Comparison of ENCODE assay signal across 8 mouse cellular contexts in the genomic region with DNA sequence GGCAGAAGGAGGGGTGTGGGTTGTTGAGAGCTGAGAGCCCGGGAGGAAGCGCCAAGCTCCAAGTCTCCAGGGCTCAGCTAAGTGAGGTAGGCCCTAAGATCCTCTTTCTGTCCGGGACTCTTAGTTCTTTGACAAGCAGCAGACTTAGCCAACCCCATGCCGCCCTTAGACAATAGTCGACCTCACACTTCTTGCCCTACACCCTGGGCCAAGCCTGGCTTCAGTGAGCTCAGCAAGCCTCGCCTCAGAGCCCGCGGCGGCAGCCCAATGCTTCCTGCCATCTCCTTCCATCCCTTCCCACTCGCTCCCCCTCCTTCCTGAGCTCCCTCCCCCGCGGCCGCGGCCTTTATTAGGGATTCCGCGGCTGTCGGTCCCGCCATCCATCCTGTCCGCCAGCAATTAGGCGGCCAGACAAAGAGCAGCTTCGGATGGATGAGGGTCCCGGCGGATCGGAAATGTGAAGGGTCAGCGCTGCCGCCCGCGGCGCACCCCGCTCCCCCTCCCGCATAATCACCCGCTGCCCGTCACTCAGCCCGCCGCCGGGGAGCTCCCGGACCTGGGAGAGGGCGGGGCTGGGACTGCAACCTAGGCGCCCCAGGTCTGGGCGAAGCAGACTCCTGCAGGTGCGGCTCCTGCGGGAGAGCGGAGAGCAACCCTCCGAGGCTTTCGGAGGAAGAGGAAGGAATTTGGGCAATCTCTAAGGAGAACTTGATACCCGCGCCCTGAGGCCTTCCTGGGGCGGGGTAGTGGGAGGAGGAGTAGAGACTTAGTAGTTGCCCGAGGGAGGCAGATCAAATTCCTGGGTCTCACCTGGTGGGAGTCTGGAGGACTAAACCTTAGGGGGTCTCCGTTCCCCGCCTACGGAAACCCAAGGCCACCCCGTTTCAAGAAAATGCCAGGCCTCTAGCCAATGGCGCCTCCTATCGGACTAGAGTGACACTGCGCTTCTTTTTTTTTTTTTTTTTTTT. TPM values are rescaled to one million over a fixed set of nuclear protein-coding genes. Genes with fewer than 3 reads are reported as not detected.
DNase-seq lines count a peak whose midpoint lies in the region; ATAC-seq and TF ChIP-seq lines count a peak whose summit lies in the region.

No protein-coding gene starts in this region.

- H3K9me3 ChIP-seq in ES-Bruce4 (replicated peaks; ENCODE audit: control insufficient read depth, insufficient read depth, low read length, poor library complexity, severe bottlenecking): no peaks in the 10 kb centered on the region
- no peaks in the 10 kb centered on the region for H3K9me3 ChIP-seq in embryonic facial prominence, embryonic 12.5 days
- no peaks in the 10 kb centered on the region for H3K9me3 ChIP-seq in limb, embryonic 13.5 days
- H3K9me3 ChIP-seq in midbrain, embryonic 11.5 days (ENCODE audit: control insufficient read depth, low read length): no peaks in the 10 kb centered on the region

- TF ChIP-seq POLR2A in ES-Bruce4 (IDR thresholded peaks at IDR 0.05; ENCODE audit: insufficient read depth, low read length): no peak

- peaks cover 1% of the 10 kb centered on the region for H3K4me1 ChIP-seq in ES-Bruce4 (ENCODE audit: control insufficient read depth, insufficient read depth, low read length)
- H3K4me1 ChIP-seq in embryonic facial prominence, embryonic 12.5 days: peaks cover 51% of the 10 kb centered on the region
- H3K4me1 ChIP-seq in limb, embryonic 13.5 days: peaks cover 48% of the 10 kb centered on the region
- peaks cover 44% of the 10 kb centered on the region for H3K4me1 ChIP-seq in midbrain, embryonic 11.5 days (ENCODE audit: control insufficient read depth, insufficient read depth, low read length)

- H3K36me3 ChIP-seq in ES-Bruce4 (ENCODE audit: control insufficient read depth, insufficient read depth, low read length, poor library complexity, severe bottlenecking): no peaks in the 10 kb centered on the region
- no peaks in the 10 kb centered on the region for H3K36me3 ChIP-seq in embryonic facial prominence, embryonic 12.5 days
- no peaks in the 10 kb centered on the region for H3K36me3 ChIP-seq in limb, embryonic 13.5 days
- no peaks in the 10 kb centered on the region for H3K36me3 ChIP-seq in midbrain, embryonic 11.5 days (ENCODE audit: control insufficient read depth, insufficient read depth, low read length)

- peak; percentile 46 for TF ChIP-seq CTCF in ES-Bruce4 (IDR thresholded peaks at IDR 0.05; ENCODE audit: low read depth, low read length)

- peak overlapping the region; percentile 85 for H3K4me2 ChIP-seq in embryonic facial prominence, embryonic 12.5 days (replicated peaks)
- H3K4me2 ChIP-seq in limb, embryonic 13.5 days (replicated peaks): peak overlapping the region; percentile 80
- peak overlapping the region; percentile 91 for H3K4me2 ChIP-seq in midbrain, embryonic 11.5 days

- peak; percentile 65 for DNase-seq in MEL-GATA-1-ER (ENCODE audit: extremely low read depth, low read depth)
- peak; percentile 48 for DNase-seq in heart, postnatal 4 days
- peak; percentile 97 for DNase-seq in midbrain, embryonic 11.5 days (ENCODE audit: low spot score, missing footprints)
- no peak for DNase-seq in thymus, postnatal 0 days (ENCODE audit: low spot score)
- DNase-seq in B cell, adult 2 months: no peak

- TF ChIP-seq EP300 in ES-Bruce4 (IDR thresholded peaks at IDR 0.05; ENCODE audit: insufficient read depth, low read depth, low read length): 0 out of 2 replicates have a peak, but pooled peaks have one; percentile 43

- H3K27ac ChIP-seq in ES-Bruce4 (ENCODE audit: insufficient read depth, low read length): no peak overlapping the region
- H3K27ac ChIP-seq in embryonic facial prominence, embryonic 12.5 days: no peak overlapping the region
- no peak overlapping the region for H3K27ac ChIP-seq in limb, embryonic 13.5 days
- peak overlapping the region; percentile 48 for H3K27ac ChIP-seq in midbrain, embryonic 11.5 days (ENCODE audit: low read depth, low read length)

- H3K4me3 ChIP-seq in ES-Bruce4 (ENCODE audit: low read depth, low read length): peak overlapping the region; percentile 41
- H3K4me3 ChIP-seq in embryonic facial prominence, embryonic 12.5 days: peak overlapping the region; percentile 43
- H3K4me3 ChIP-seq in limb, embryonic 13.5 days: peak overlapping the region; percentile 46
- H3K4me3 ChIP-seq in midbrain, embryonic 11.5 days (ENCODE audit: low read depth, low read length): peak overlapping the region; percentile 39

- H3K9ac ChIP-seq in ES-Bruce4 (ENCODE audit: low read depth, poor library complexity, severe bottlenecking): peak overlapping the region; percentile 54
- H3K9ac ChIP-seq in embryonic facial prominence, embryonic 12.5 days: peak overlapping the region; percentile 42
- H3K9ac ChIP-seq in limb, embryonic 13.5 days: peak overlapping the region; percentile 60
- H3K9ac ChIP-seq in midbrain, embryonic 11.5 days (ENCODE audit: low read length): peak overlapping the region; percentile 57

- no peak for ATAC-seq in embryonic facial prominence, embryonic 12.5 days (ENCODE audit: insufficient number of reproducible peaks, insufficient read depth, low FRiP score, low TSS enrichment)
- no peak for ATAC-seq in limb, embryonic 13.5 days (ENCODE audit: low FRiP score, low read depth)
- peak; percentile 57 for ATAC-seq in midbrain, embryonic 11.5 days (ENCODE audit: low FRiP score)

- 1% methylated on average over 56 of the region's 56 CpGs for WGBS in embryonic facial prominence, embryonic 12.5 days
- 1% methylated on average over 56 of the region's 56 CpGs for WGBS in limb, embryonic 13.5 days
- WGBS in midbrain, embryonic 11.5 days: under 1% methylated on average over 56 of the region's 56 CpGs

- peaks cover 30% of the 10 kb centered on the region for H3K27me3 ChIP-seq in ES-Bruce4 (ENCODE audit: control insufficient read depth, insufficient read depth, low read length, poor library complexity, severe bottlenecking)
- peaks cover 96% of the 10 kb centered on the region for H3K27me3 ChIP-seq in embryonic facial prominence, embryonic 12.5 days
- H3K27me3 ChIP-seq in limb, embryonic 13.5 days: peaks cover 98% of the 10 kb centered on the region
- peaks cover 81% of the 10 kb centered on the region for H3K27me3 ChIP-seq in midbrain, embryonic 11.5 days (ENCODE audit: control insufficient read depth, insufficient read depth, low read length)

RNA-seq across cellular contexts. Expression of gene Dnajc22, which starts 0.6 kb away (rescaled TPM):
- polyA plus RNA-seq in ES-Bruce4 (2011; ENCODE audit: insufficient read depth, insufficient read length, low read depth, missing spikeins): 5.0 and 5.4 TPM in 2 replicates
- polyA plus RNA-seq in embryonic facial prominence, embryonic 12.5 days (2016; fragmentation: Nextera tagmentation; extraction: Ambion mirVana): 0.70 and 0.75 TPM in 2 replicates
- total RNA-seq in heart, postnatal 4 days (2021): 1 to 10 TPM in 1 of 2 experiments, under 1 TPM in 1; 0.79 to 1.2 TPM
- polyA plus RNA-seq in limb, embryonic 13.5 days (2015; fragmentation: Nextera tagmentation; extraction: Ambion mirVana): 0.83 and 1.0 TPM in 2 replicates
- 0.46 and 0.50 TPM in 2 replicates for polyA plus RNA-seq in midbrain, embryonic 11.5 days (2014; fragmentation: Nextera tagmentation; extraction: Ambion mirVana)
- polyA plus RNA-seq in thymus, postnatal 0 days (2015; fragmentation: Nextera tagmentation; extraction: Ambion mirVana): 0.13 and 0.22 TPM in 2 replicates

RNA-seq across cellular contexts. Expression of gene C1ql4, which starts 6.0 kb away (rescaled TPM):
- polyA plus RNA-seq in ES-Bruce4 (2011; ENCODE audit: insufficient read depth, insufficient read length, low read depth, missing spikeins): 0.96 TPM in 1 of 2 replicates, not detected in the other
- 0.42 and 0.46 TPM in 2 replicates for polyA plus RNA-seq in embryonic facial prominence, embryonic 12.5 days (2016; fragmentation: Nextera tagmentation; extraction: Ambion mirVana)
- under 1 TPM in 1 of 2 experiments, not detected in 1; 0.19 TPM for total RNA-seq in heart, postnatal 4 days (2021)
- polyA plus RNA-seq in limb, embryonic 13.5 days (2015; fragmentation: Nextera tagmentation; extraction: Ambion mirVana): not detected in 2 replicates
- 5.0 and 6.2 TPM in 2 replicates for polyA plus RNA-seq in midbrain, embryonic 11.5 days (2014; fragmentation: Nextera tagmentation; extraction: Ambion mirVana)
- polyA plus RNA-seq in thymus, postnatal 0 days (2015; fragmentation: Nextera tagmentation; extraction: Ambion mirVana): 0.18 TPM in 1 of 2 replicates, not detected in the other

RNA-seq across cellular contexts. Expression of gene Troap, which starts 19.2 kb away (rescaled TPM):
- polyA plus RNA-seq in ES-Bruce4 (2011; ENCODE audit: insufficient read depth, insufficient read length, low read depth, missing spikeins): 43.3 and 46.5 TPM in 2 replicates
- 38.5 and 39.0 TPM in 2 replicates for polyA plus RNA-seq in embryonic facial prominence, embryonic 12.5 days (2016; fragmentation: Nextera tagmentation; extraction: Ambion mirVana)
- total RNA-seq in heart, postnatal 4 days (2021): 10 to 100 TPM; 17.8 to 18.7 TPM
- 36.2 and 37.5 TPM in 2 replicates for polyA plus RNA-seq in limb, embryonic 13.5 days (2015; fragmentation: Nextera tagmentation; extraction: Ambion mirVana)
- 19.7 and 27.2 TPM in 2 replicates for polyA plus RNA-seq in midbrain, embryonic 11.5 days (2014; fragmentation: Nextera tagmentation; extraction: Ambion mirVana)
- polyA plus RNA-seq in thymus, postnatal 0 days (2015; fragmentation: Nextera tagmentation; extraction: Ambion mirVana): 21.8 and 25.3 TPM in 2 replicates

RNA-seq across cellular contexts. Expression of gene Spats2, which starts 32.1 kb away (rescaled TPM):
- polyA plus RNA-seq in ES-Bruce4 (2011; ENCODE audit: insufficient read depth, insufficient read length, low read depth, missing spikeins): 60.7 and 65.1 TPM in 2 replicates
- 69.4 and 73.4 TPM in 2 replicates for polyA plus RNA-seq in embryonic facial prominence, embryonic 12.5 days (2016; fragmentation: Nextera tagmentation; extraction: Ambion mirVana)
- 10 to 100 TPM; 24.8 to 28.3 TPM for total RNA-seq in heart, postnatal 4 days (2021)
- 50.3 and 50.5 TPM in 2 replicates for polyA plus RNA-seq in limb, embryonic 13.5 days (2015; fragmentation: Nextera tagmentation; extraction: Ambion mirVana)
- polyA plus RNA-seq in midbrain, embryonic 11.5 days (2014; fragmentation: Nextera tagmentation; extraction: Ambion mirVana): 58.8 and 65.6 TPM in 2 replicates
- 30.2 and 31.1 TPM in 2 replicates for polyA plus RNA-seq in thymus, postnatal 0 days (2015; fragmentation: Nextera tagmentation; extraction: Ambion mirVana)

RNA-seq across cellular contexts. Expression of gene Prph, which starts 38.6 kb away (rescaled TPM):
- polyA plus RNA-seq in ES-Bruce4 (2011; ENCODE audit: insufficient read depth, insufficient read length, low read depth, missing spikeins): 8.0 and 11.5 TPM in 2 replicates
- polyA plus RNA-seq in embryonic facial prominence, embryonic 12.5 days (2016; fragmentation: Nextera tagmentation; extraction: Ambion mirVana): 35.6 and 50.9 TPM in 2 replicates
- 1 to 10 TPM in 1 of 2 experiments, under 1 TPM in 1; 0.60 to 1.3 TPM for total RNA-seq in heart, postnatal 4 days (2021)
- polyA plus RNA-seq in limb, embryonic 13.5 days (2015; fragmentation: Nextera tagmentation; extraction: Ambion mirVana): 1.0 and 1.2 TPM in 2 replicates
- polyA plus RNA-seq in midbrain, embryonic 11.5 days (2014; fragmentation: Nextera tagmentation; extraction: Ambion mirVana): 3.6 and 4.8 TPM in 2 replicates
- polyA plus RNA-seq in thymus, postnatal 0 days (2015; fragmentation: Nextera tagmentation; extraction: Ambion mirVana): 0.99 and 1.1 TPM in 2 replicates

Comparison
In these comparisons a context has a peak if more than half of its experiments do, and no peak if none do; other contexts are left out.
1. DNase-seq: peak in MEL-GATA-1-ER (single experiment), heart, postnatal 4 days (single experiment) and midbrain, embryonic 11.5 days (single experiment); none in thymus, postnatal 0 days (single experiment) and B cell, adult 2 months (0 of 2).
2. Peak in every context shown above with its lines, with median percentiles within 50 percentile points of each other: H3K4me3 ChIP-seq, H3K9ac ChIP-seq and H3K4me2 ChIP-seq.